Mouse (Mus musculus) thymus, adult 2 months (tissue): ENCODE measurements around the gene Enox2. TPM values are rescaled to one million over a fixed set of nuclear protein-coding genes. Genes with fewer than 3 reads are reported as not detected.

Source experiments
- DNase-seq: peaks from one replicate; pipeline ENCODE4 v3.0.0; 2021
- H3K27ac ChIP-seq: fragments of 200-500 bp; 2 replicates; pipeline ENCODE4 v1.5.1; 2012; ENCODE audit warnings: low read length, control low read depth; ENCODE audit not compliant: control insufficient read depth, insufficient read depth
- H3K27me3 ChIP-seq: fragments of 200-500 bp; 2 replicates; pipeline ENCODE4 v1.6.1; 2012; ENCODE audit warnings: mild to moderate bottlenecking, low read length, moderate library complexity, mixed read lengths; ENCODE audit not compliant: control insufficient read depth, insufficient read depth
- H3K36me3 ChIP-seq: fragments of 200-500 bp; 2 replicates; pipeline ENCODE4 v1.6.1; 2012; ENCODE audit warnings: mild to moderate bottlenecking, low read length, moderate library complexity; ENCODE audit not compliant: control insufficient read depth, insufficient read depth
- H3K4me1 ChIP-seq: fragments of 200-500 bp; replicated peaks from 2 replicates; pipeline ENCODE4 v1.6.1; 2012; ENCODE audit warnings: low read length; ENCODE audit not compliant: control insufficient read depth, insufficient read depth
- H3K4me3 ChIP-seq: fragments of 200-500 bp; 2 replicates; pipeline ENCODE4 v1.5.1; 2012; ENCODE audit warnings: mild to moderate bottlenecking, low read length, control low read depth, moderate library complexity; ENCODE audit not compliant: control insufficient read depth, insufficient read depth
- CTCF ChIP-seq: fragments of 200-500 bp; IDR thresholded peaks from 2 replicates; pipeline ENCODE4 v1.5.1; 2012; ENCODE audit warnings: mild to moderate bottlenecking, control low read depth, low read length, moderate library complexity, borderline replicate concordance; ENCODE audit not compliant: control insufficient read depth, poor library complexity, insufficient read depth; ENCODE audit errors: extremely low read depth
- POLR2A ChIP-seq: fragments of 200-500 bp; IDR thresholded peaks from 2 replicates; pipeline ENCODE4 v1.6.1; 2012; ENCODE audit warnings: mild to moderate bottlenecking, low read length, control low read depth, moderate library complexity; ENCODE audit not compliant: control insufficient read depth, poor library complexity, insufficient read depth; ENCODE audit errors: extremely low read depth
- WGBS: fragments of 180-500 bp; shearing (Covaris S2); methylation state at CpG from one replicate; pipeline ENCODE4 v1.1.7; 2018; 5-methylcytosine and 5-hydroxymethylcytosine counted together
- polyA plus RNA-seq: library from polyadenylated mRNA; depleted of rRNA; stranded (reverse); fragments of >200 nt; gene quantifications from 2 replicates; pipeline ENCODE4 v1.2.3, GENCODE M21; 2012; rRNA removed

Gene Enox2
- polyA plus RNA-seq, 1 experiment = 6.8 TPM

DNA sequence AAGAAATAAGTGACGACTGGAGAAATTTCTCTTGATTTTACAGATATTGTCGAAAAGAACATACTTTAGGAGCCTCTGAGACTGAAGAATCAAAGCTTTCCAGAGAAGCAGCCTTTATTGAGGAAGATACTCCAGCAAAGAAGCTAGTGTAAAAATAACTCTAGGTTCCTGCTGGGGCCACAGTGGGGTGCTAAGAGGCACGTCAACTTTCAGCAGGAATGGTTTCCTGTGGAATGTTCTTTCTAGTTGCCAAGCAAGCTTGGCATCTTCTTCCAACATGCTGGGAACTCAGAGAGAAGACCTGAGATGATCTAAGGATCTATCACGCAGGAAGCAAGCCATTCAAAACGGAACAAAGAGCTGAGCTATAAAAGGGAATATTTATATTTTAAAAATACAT is 278.3 kb downstream of the Enox2 start:
- TF ChIP-seq CTCF (no peak), POLR2A (no peak)
- Histone ChIP-seq H3K4me1 (no peaks in the 10 kb centered on the region), H3K27me3 (no peaks in the 10 kb centered on the region), H3K27ac (no peak overlapping the region), H3K36me3 (no peaks in the 10 kb centered on the region), H3K4me3 (no peak overlapping the region)
- WGBS = 98% methylated on average over 5 of the region's 5 CpGs
- DNase-seq = no peak

DNA sequence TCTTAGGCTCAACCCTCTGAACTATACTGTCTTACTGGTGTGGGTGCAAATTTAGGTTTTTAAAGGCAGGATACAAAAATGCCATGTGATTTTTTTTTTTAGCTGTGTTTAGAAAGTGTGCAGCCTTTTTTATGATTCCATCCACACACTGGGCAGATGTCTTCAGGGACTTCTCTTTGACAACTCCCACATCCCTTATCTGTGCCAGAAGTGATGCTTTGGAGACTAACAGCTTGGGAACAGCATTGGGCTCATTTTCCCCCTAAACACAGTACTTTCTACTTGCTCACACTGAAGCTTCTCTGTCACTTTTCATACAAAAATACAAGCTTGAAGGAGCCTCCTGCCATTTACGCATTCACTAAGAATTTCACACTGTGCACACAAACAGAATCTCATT is 282.4 kb downstream of the Enox2 start:
- H3K4me1 ChIP-seq = no peaks in the 10 kb centered on the region
- DNase-seq = no peak
- WGBS = 100% methylated on average over 1 of the region's 1 CpGs
- H3K36me3 ChIP-seq = no peaks in the 10 kb centered on the region
- H3K27me3 ChIP-seq = no peaks in the 10 kb centered on the region
- no peak for TF ChIP-seq CTCF
- no peak for TF ChIP-seq POLR2A
- H3K4me3 ChIP-seq = no peak overlapping the region
- H3K27ac ChIP-seq = no peak overlapping the region

DNA sequence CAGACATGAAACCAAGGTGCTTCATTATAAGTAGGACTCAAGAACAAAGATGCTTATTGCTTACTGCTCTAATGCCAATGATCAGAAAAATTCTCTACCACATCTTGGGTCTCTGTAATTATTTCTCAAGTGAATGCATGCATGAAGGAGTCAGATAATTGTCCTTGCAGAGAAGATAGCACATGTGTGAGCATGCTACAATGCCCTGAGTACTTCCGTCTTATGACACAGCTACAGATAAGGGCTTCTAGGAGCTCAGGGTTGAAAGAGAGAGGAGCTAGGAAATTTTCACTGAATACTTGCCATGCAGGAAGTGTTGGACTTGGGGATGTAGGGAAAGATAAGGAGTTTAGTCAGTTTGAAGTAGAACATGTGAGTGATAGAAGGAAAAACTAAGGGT is 285.2 kb downstream of the Enox2 start:
- no peaks in the 10 kb centered on the region for H3K4me1 ChIP-seq
- no peak overlapping the region for H3K4me3 ChIP-seq
- 92% methylated on average over 1 of the region's 1 CpGs for whole genome bisulfite sequencing
- H3K36me3 ChIP-seq = no peaks in the 10 kb centered on the region
- DNase-seq = no peak
- no peak overlapping the region for H3K27ac ChIP-seq
- TF ChIP-seq POLR2A = no peak
- no peak for TF ChIP-seq CTCF
- no peaks in the 10 kb centered on the region for H3K27me3 ChIP-seq

DNA sequence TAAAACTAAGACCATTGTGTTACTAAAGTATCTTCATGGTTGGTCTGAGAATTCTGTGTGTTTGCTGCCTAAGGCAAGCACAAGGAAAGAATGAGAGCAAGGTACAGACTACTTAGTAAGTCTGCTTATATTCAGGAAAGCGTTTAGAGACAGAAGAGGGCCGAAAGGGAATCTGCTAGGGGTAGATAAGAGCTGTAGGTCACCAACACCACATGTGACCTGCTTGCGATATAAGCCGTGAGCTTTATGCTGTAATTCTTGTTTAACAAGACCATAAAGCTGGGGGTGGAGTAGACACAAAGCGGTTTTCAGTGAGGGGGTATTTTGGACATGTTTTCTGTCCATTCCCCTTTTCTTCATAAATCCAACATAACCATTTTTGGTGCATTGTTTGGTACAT is 302.4 kb downstream of the Enox2 start:
- H3K4me3 ChIP-seq = no peak overlapping the region
- 96% methylated on average over 5 of the region's 5 CpGs for WGBS
- H3K27me3 ChIP-seq = no peaks in the 10 kb centered on the region
- H3K36me3 ChIP-seq = no peaks in the 10 kb centered on the region
- TF ChIP-seq POLR2A = no peak
- no peak for TF ChIP-seq CTCF
- no peaks in the 10 kb centered on the region for H3K4me1 ChIP-seq
- no peak for DNase-seq
- H3K27ac ChIP-seq = no peak overlapping the region

DNA sequence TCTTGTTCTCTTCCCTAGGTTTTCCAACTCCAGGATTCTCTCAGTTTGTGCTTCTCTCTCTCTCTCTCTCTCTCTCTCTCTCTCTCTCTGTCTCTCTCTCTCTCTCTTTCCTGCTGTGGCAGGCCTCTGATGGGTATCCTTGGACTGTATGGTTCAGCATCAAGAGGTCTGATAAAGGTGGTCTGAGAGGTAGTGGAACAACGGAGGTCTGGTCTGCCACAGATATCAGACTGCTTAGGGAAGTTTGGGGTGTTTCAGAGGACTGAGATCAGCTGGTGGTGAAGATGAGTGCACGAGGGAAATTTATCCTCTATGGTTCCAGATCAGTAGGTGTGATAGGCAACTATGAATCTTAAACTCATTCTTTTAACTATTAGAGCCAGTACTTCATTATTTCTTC is 303.6 kb downstream of the Enox2 start:
- TF ChIP-seq CTCF = no peak
- no peak for TF ChIP-seq POLR2A
- Histone ChIP-seq H3K27ac (no peak overlapping the region), H3K4me1 (no peaks in the 10 kb centered on the region), H3K27me3 (no peaks in the 10 kb centered on the region), H3K36me3 (no peaks in the 10 kb centered on the region), H3K4me3 (no peak overlapping the region)
- no peak for DNase-seq
- WGBS = 81% methylated on average over 2 of the region's 2 CpGs

Other genes with a start within 250 kb of the Enox2 start
- gene Arhgap36, start 175.7 kb upstream of the Enox2 start, polyA plus RNA-seq = 0.05 TPM in 1 of 2 replicates, not detected in the other